ENCODE assay signal across 20 mouse cellular contexts in the genomic region with DNA sequence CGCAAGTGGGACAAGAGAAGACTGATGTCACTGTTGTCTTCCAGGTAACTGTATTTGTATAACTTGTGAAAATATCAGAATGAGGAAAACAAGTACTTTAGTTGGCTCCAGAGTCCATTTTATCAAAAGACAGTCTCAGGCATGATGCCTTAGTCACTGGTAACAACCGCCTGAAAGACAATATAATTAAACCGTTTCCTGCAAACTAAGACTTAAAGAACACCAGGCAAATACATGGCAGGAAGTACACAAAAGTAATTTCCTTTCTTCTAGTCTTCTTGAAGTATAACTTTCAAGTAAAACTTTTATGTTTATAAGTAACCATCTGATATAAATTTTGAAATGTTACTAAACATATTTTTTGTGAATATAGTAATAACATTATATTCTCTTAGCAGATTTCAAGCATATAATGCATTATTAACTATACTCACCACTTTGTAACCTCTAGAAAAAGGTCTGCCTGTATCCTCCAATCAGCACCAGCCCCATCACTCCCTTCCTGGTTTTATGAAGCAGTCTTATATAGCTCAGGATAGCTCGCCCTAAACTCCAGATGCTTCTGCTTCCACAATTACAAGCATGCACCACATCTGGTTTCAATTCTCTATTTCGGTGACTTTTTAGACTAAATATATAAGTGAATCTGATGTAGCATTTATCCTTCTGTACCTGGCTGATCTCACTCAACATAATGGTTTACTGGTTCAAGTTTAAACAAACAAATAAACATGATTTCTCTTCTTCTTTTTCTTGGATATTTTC. TPM values are rescaled to one million over a fixed set of nuclear protein-coding genes. Genes with fewer than 3 reads are reported as not detected.
DNase-seq lines count a peak whose midpoint lies in the region; ATAC-seq and TF ChIP-seq lines count a peak whose summit lies in the region.
"Had no signal": no experiment of that assay in that cellular context is flagged by ENCODE, and none has a peak within 500 bp of the region (broad histone marks: within the 10 kb centered on the region; RNA-seq: fewer than 3 reads in every experiment).

No protein-coding gene starts in this region.

- H3K4me1 ChIP-seq in thymus, adult 2 months (replicated peaks; ENCODE audit: control insufficient read depth, insufficient read depth, low read length) = peaks cover 3% of the 10 kb centered on the region
- H3K4me1 ChIP-seq in intestine, postnatal 0 days (replicated peaks; ENCODE audit: control insufficient read depth, insufficient read depth, low read length) = peaks cover 8% of the 10 kb centered on the region; the same call in 1 of the 2 replicates
- H3K4me1 ChIP-seq: forebrain, embryonic 15.5 days; hindbrain, embryonic 10.5 days; midbrain, embryonic 15.5 days had no signal

- no peaks in the 10 kb centered on the region for H3K9me3 ChIP-seq in intestine, postnatal 0 days (ENCODE audit: control insufficient read depth)
- H3K9me3 ChIP-seq: forebrain, embryonic 15.5 days; heart, embryonic 13.5 days; hindbrain, embryonic 10.5 days; midbrain, embryonic 15.5 days had no signal

- ATAC-seq in common myeloid progenitor, adult 5-6 weeks (replicated peaks; ENCODE audit: low read depth, poor library complexity, severe bottlenecking) = peak; percentile 70
- 0 out of 2 replicates have a peak, but pooled peaks have one; percentile 13 for ATAC-seq in intestine, postnatal 0 days
- ATAC-seq: forebrain, embryonic 15.5 days; midbrain, embryonic 15.5 days had no signal

- TF ChIP-seq POLR2A in thymus, adult 2 months (IDR thresholded peaks at IDR 0.05; ENCODE audit: control insufficient read depth, extremely low read depth, insufficient read depth, low read length, poor library complexity) = no peak

- H3K27ac ChIP-seq in thymus, adult 2 months (ENCODE audit: control insufficient read depth, insufficient read depth, low read length) = peak overlapping the region; percentile 63; the same call in 1 of the 2 replicates
- H3K27ac ChIP-seq in intestine, postnatal 0 days (ENCODE audit: low read depth, low read length) = peak overlapping the region; percentile 84; the same call in 1 of the 2 replicates
- H3K27ac ChIP-seq: forebrain, embryonic 15.5 days; heart, embryonic 13.5 days; hindbrain, embryonic 10.5 days; liver, embryonic 14.5 days; midbrain, embryonic 15.5 days; stomach, postnatal 0 days had no signal

- H3K36me3 ChIP-seq in thymus, adult 2 months (ENCODE audit: control insufficient read depth, insufficient read depth, low read length) = no peaks in the 10 kb centered on the region
- H3K36me3 ChIP-seq in intestine, postnatal 0 days (ENCODE audit: control insufficient read depth, insufficient read depth) = peaks cover 18% of the 10 kb centered on the region
- no peaks in the 10 kb centered on the region; the same call in 1 of the 2 replicates for H3K36me3 ChIP-seq in splenic B cell, adult 2 months (ENCODE audit: control insufficient read depth, insufficient read depth, low read length, poor library complexity, severe bottlenecking)
- H3K36me3 ChIP-seq: forebrain, embryonic 15.5 days; midbrain, embryonic 15.5 days had no signal

- no peak overlapping the region for H3K4me2 ChIP-seq in intestine, postnatal 0 days (replicated peaks; ENCODE audit: low read depth)
- H3K4me2 ChIP-seq: forebrain, embryonic 15.5 days; heart, embryonic 13.5 days; midbrain, embryonic 15.5 days had no signal

- no peak for DNase-seq in thymus, adult 2 months
- no peak for DNase-seq in thymus, postnatal 14 days
- peak; percentile 48 for DNase-seq in splenic B cell, adult 2 months (ENCODE audit: low read depth, low spot score)
- no peak for DNase-seq in urinary bladder, postnatal 14 days (ENCODE audit: low spot score)
- DNase-seq in adrenal gland, adult 8-10 months = no peak
- no peak for DNase-seq in kidney, postnatal 14 days
- DNase-seq: adrenal gland, postnatal 10 days; cerebellum, postnatal 14 days; gastrocnemius, postnatal 14 days; kidney, adult 18-20 months; retina, postnatal 1 day; spleen, adult 18-20 months had no signal

- no peak overlapping the region for H3K9ac ChIP-seq in intestine, postnatal 0 days (ENCODE audit: low read depth, low read length)
- H3K9ac ChIP-seq: forebrain, embryonic 15.5 days; heart, embryonic 13.5 days; liver, embryonic 14.5 days; midbrain, embryonic 15.5 days had no signal

- 62% methylated on average over 5 of the region's 5 CpGs for WGBS in thymus, adult 2 months
- WGBS in intestine, postnatal 0 days = 74% methylated on average over 5 of the region's 5 CpGs

- H3K27me3 ChIP-seq in thymus, adult 2 months (ENCODE audit: control insufficient read depth, insufficient read depth, low read length) = no peaks in the 10 kb centered on the region
- no peaks in the 10 kb centered on the region for H3K27me3 ChIP-seq in intestine, postnatal 0 days (replicated peaks; ENCODE audit: control insufficient read depth, insufficient read depth, low read length)
- no peaks in the 10 kb centered on the region for H3K27me3 ChIP-seq in splenic B cell, adult 2 months (ENCODE audit: control insufficient read depth, insufficient read depth, low read length, poor library complexity, severe bottlenecking)
- H3K27me3 ChIP-seq: forebrain, embryonic 15.5 days; heart, embryonic 13.5 days; midbrain, embryonic 15.5 days had no signal

- TF ChIP-seq CTCF in thymus, adult 2 months (IDR thresholded peaks at IDR 0.05; ENCODE audit: borderline replicate concordance, control insufficient read depth, extremely low read depth, insufficient read depth, low read length, poor library complexity) = no peak
- no peak for TF ChIP-seq CTCF in intestine, postnatal 0 days (IDR thresholded peaks at IDR 0.05; ENCODE audit: low read depth)

- H3K4me3 ChIP-seq in thymus, adult 2 months (ENCODE audit: control insufficient read depth, insufficient read depth, low read length) = no peak overlapping the region
- H3K4me3 ChIP-seq in intestine, postnatal 0 days (ENCODE audit: low read depth, low read length) = no peak overlapping the region
- H3K4me3 ChIP-seq: forebrain, embryonic 15.5 days; heart, embryonic 13.5 days; hindbrain, embryonic 10.5 days; midbrain, embryonic 15.5 days had no signal

RNA-seq across cellular contexts. Expression of a gene that starts 40.4 kb away (rescaled TPM):
- polyA plus RNA-seq in thymus, adult 2 months (2012; rRNA removed) = 12.7 and 14.4 TPM in 2 replicates
- 4.9 and 9.5 TPM in 2 replicates for total RNA-seq in common myeloid progenitor, adult 5-6 weeks (2017)
- polyA plus RNA-seq in intestine, postnatal 0 days (2015; fragmentation: Nextera tagmentation; extraction: Ambion mirVana) = 6.7 and 8.4 TPM in 2 replicates
- 10 to 100 TPM; 24.6 to 41.3 (median 32.6) TPM for total RNA-seq in adrenal gland, adult 8-10 months (2022)
